Mouse (Mus musculus): ENCODE measurements around the gene Gm4788. TPM values are rescaled to one million over a fixed set of nuclear protein-coding genes. Genes with fewer than 3 reads are reported as not detected.

Gene Gm4788
- polyA plus RNA-seq (2012; fragmentation: generic; extraction: Trizol), result not detected

DNA sequence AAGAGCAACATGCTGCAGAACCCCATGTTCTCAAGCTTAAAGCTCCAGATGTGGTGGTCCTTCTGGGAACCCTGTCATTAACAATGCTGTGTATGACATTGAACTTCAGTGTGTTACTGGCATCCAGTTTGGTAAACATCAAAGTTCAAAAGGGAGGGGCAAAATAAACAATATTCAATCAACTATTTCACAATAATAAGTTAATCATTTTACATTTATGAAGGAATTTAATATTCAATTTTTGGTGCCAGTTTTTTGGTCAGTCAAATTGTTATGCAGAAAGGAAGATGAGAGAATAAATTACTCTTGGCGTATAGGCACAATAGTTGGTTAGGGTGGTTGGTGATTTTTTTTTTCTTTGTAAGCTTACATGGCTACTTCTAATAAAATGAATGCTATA is at the start of gene Gm4788:
Gm4788 (minus strand) TSS at position 101 of the 400 bp plus-strand sequence.

Other genes with a start within 250 kb of the Gm4788 start
- gene Cfhr1, start 221.0 kb downstream of the Gm4788 start, polyA plus RNA-seq (2012; fragmentation: generic; extraction: Trizol), result not detected
- gene Cfhr2, start 77.5 kb upstream of the Gm4788 start, polyA plus RNA-seq (2012; fragmentation: generic; extraction: Trizol), result not detected

Measured in C3H10T1/2 (cell line).